Mouse (Mus musculus) heart, adult 2 months (tissue): ENCODE measurements at regions not wholly inside any gene's neighbourhood (a gene's known extent, or its start where the extent isn't known, plus 50 kb on each side); places are given as distances from the start of the nearest gene placed in this dataset.

Experiments used
- DNase-seq, 2 experiments: peaks; one replicate each; pipeline ENCODE4 v3.0.0; 2021
- H3K27ac ChIP-seq: fragments of 200-600 bp; 2 replicates; pipeline ENCODE4 v1.8.1; 2022
- H3K27me3 ChIP-seq: fragments of 200-500 bp; 2 replicates; pipeline ENCODE4 v1.6.1; 2012; ENCODE audit warnings: mild to moderate bottlenecking, low read length, inconsistent platforms, mixed read lengths; ENCODE audit not compliant: control insufficient read depth, insufficient read depth
- H3K36me3 ChIP-seq: fragments of 200-500 bp; 2 replicates; pipeline ENCODE4 v1.6.1; 2012; ENCODE audit warnings: low read length, inconsistent platforms; ENCODE audit not compliant: control insufficient read depth, insufficient read depth
- H3K4me1 ChIP-seq: fragments of 200-500 bp; 2 replicates; pipeline ENCODE4 v1.6.1; 2011; ENCODE audit warnings: low read length; ENCODE audit not compliant: control insufficient read depth, insufficient read depth
- H3K4me3 ChIP-seq: fragments of 200-600 bp; 2 replicates; pipeline ENCODE4 v1.8.1; 2022
- H3K79me2 ChIP-seq: fragments of 200-500 bp; replicated peaks from 2 replicates; pipeline ENCODE4 v1.6.1; 2012; ENCODE audit warnings: mild to moderate bottlenecking, inconsistent platforms, low read length, moderate library complexity, mixed read lengths; ENCODE audit not compliant: control insufficient read depth, insufficient read depth
- H3K9ac ChIP-seq: fragments of 200-500 bp; 2 replicates; pipeline ENCODE4 v1.6.1; 2012; ENCODE audit warnings: low read depth, mild to moderate bottlenecking, control low read depth, inconsistent platforms, low read length, mixed read lengths
- CTCF ChIP-seq: fragments of 200-600 bp; IDR thresholded peaks from 2 replicates; pipeline ENCODE4 v1.8.1; 2022; ENCODE audit warnings: antibody characterized with exemption, mild to moderate bottlenecking, moderate library complexity
- EP300 ChIP-seq: fragments of 200-500 bp; IDR thresholded peaks from 2 replicates; pipeline ENCODE4 v1.6.1; 2011; ENCODE audit warnings: low read depth, low read length, control low read depth; ENCODE audit not compliant: insufficient read depth
- POLR2A ChIP-seq: fragments of 200-500 bp; IDR thresholded peaks from 2 replicates; pipeline ENCODE4 v1.6.1; 2011; ENCODE audit warnings: mild to moderate bottlenecking, low read depth, low read length, control low read depth; ENCODE audit not compliant: insufficient read depth
- WGBS: fragments of 180-500 bp; shearing (Covaris S2); methylation state at CpG from one replicate; pipeline ENCODE4 v1.1.7; 2018; 5-methylcytosine and 5-hydroxymethylcytosine counted together
- intact Hi-C: fragments of 180-260 bp; cut with DNase I; formaldehyde crosslinking; loops from one replicate; pipeline ENCODE4 v1.15.1; 2025

GRCm38 (mm10) chr6:16551131-16551530, 347.1 kb downstream of the Tfec start:
- TF ChIP-seq POLR2A (no peak), CTCF (no peak), EP300 (no peak)
- Histone ChIP-seq H3K36me3 (no peaks in the 10 kb centered on the region), H3K27me3 (no peaks in the 10 kb centered on the region), H3K9ac (no peak overlapping the region), H3K4me3 (no peak overlapping the region), H3K79me2 (no peaks in the 10 kb centered on the region), H3K27ac (no peak overlapping the region), H3K4me1 (no peaks in the 10 kb centered on the region)
- 85% methylated on average over 6 of the region's 6 CpGs for WGBS
- DNase-seq, result no peak
- intact Hi-C loops, result no loop called here

- H3K4me1 ChIP-seq, result no peaks in the 10 kb centered on the region
- WGBS, result 74% methylated on average over 9 of the region's 9 CpGs
- no peak overlapping the region for H3K9ac ChIP-seq
- intact Hi-C loops, result no loop called here
- no peak for DNase-seq
- TF ChIP-seq CTCF (no peak), POLR2A (no peak), EP300 (no peak)
- no peak overlapping the region for H3K4me3 ChIP-seq
- H3K27ac ChIP-seq, result no peak overlapping the region
- H3K27me3 ChIP-seq, result no peaks in the 10 kb centered on the region
- H3K79me2 ChIP-seq, result no peaks in the 10 kb centered on the region
- H3K36me3 ChIP-seq, result no peaks in the 10 kb centered on the region
Measured at GRCm38 (mm10) chr6:16550445-16550844, 347.8 kb downstream of the Tfec start.

- TF ChIP-seq POLR2A (no peak), CTCF (no peak), EP300 (no peak)
- H3K4me1 ChIP-seq, result no peaks in the 10 kb centered on the region
- no peaks in the 10 kb centered on the region for H3K79me2 ChIP-seq
- no peaks in the 10 kb centered on the region for H3K36me3 ChIP-seq
- no peak overlapping the region for H3K4me3 ChIP-seq
- no peaks in the 10 kb centered on the region for H3K27me3 ChIP-seq
- intact Hi-C loops, result no loop called here
- H3K27ac ChIP-seq, result no peak overlapping the region
- H3K9ac ChIP-seq, result no peak overlapping the region
- no peak for DNase-seq
- 18% methylated on average over 1 of the region's 1 CpGs for WGBS
Measured at GRCm38 (mm10) chr6:16514054-16514453, 384.2 kb downstream of the Tfec start.

- DNase-seq, result no peak
- intact Hi-C loops, result no loop called here
- H3K27ac ChIP-seq, result no peak overlapping the region
- no peak overlapping the region for H3K9ac ChIP-seq
- no peak overlapping the region for H3K4me3 ChIP-seq
- no peaks in the 10 kb centered on the region for H3K4me1 ChIP-seq
- no peak for TF ChIP-seq EP300
- no peak for TF ChIP-seq CTCF
- TF ChIP-seq POLR2A, result no peak
- H3K36me3 ChIP-seq, result no peaks in the 10 kb centered on the region
- no peaks in the 10 kb centered on the region for H3K79me2 ChIP-seq
- H3K27me3 ChIP-seq, result no peaks in the 10 kb centered on the region
Measured at GRCm38 (mm10) chr6:16513541-16513940, 384.7 kb downstream of the Tfec start.

- Histone ChIP-seq H3K79me2 (no peaks in the 10 kb centered on the region), H3K36me3 (no peaks in the 10 kb centered on the region), H3K4me1 (no peaks in the 10 kb centered on the region), H3K27ac (no peak overlapping the region), H3K4me3 (no peak overlapping the region), H3K27me3 (no peaks in the 10 kb centered on the region), H3K9ac (no peak overlapping the region)
- TF ChIP-seq POLR2A (no peak), CTCF (no peak), EP300 (no peak)
- no peak for DNase-seq
- intact Hi-C loops, result no loop called here
- WGBS, result 72% methylated on average over 4 of the region's 4 CpGs
Measured at GRCm38 (mm10) chr6:16503836-16504235, 394.4 kb downstream of the Tfec start.

GRCm38 (mm10) chr6:16487015-16487630, 411.1 kb downstream of the Tfec start:
- Histone ChIP-seq H3K9ac (no peak overlapping the region), H3K36me3 (no peaks in the 10 kb centered on the region), H3K4me3 (no peak overlapping the region), H3K4me1 (no peaks in the 10 kb centered on the region), H3K79me2 (no peaks in the 10 kb centered on the region), H3K27ac (no peak overlapping the region), H3K27me3 (no peaks in the 10 kb centered on the region)
- TF ChIP-seq EP300 (no peak), POLR2A (no peak), CTCF (no peak)
- intact Hi-C loops, result no loop called here
- DNase-seq, result no peak
- WGBS, result 59% methylated on average over 8 of the region's 8 CpGs
